Mouse (Mus musculus): ENCODE measurements around the gene Pld3. TPM values are rescaled to one million over a fixed set of nuclear protein-coding genes. Genes with fewer than 3 reads are reported as not detected.

Pld3 gene
- polyA plus RNA-seq, 1 experiment from 2014 or later: 57.4 TPM

DNA sequence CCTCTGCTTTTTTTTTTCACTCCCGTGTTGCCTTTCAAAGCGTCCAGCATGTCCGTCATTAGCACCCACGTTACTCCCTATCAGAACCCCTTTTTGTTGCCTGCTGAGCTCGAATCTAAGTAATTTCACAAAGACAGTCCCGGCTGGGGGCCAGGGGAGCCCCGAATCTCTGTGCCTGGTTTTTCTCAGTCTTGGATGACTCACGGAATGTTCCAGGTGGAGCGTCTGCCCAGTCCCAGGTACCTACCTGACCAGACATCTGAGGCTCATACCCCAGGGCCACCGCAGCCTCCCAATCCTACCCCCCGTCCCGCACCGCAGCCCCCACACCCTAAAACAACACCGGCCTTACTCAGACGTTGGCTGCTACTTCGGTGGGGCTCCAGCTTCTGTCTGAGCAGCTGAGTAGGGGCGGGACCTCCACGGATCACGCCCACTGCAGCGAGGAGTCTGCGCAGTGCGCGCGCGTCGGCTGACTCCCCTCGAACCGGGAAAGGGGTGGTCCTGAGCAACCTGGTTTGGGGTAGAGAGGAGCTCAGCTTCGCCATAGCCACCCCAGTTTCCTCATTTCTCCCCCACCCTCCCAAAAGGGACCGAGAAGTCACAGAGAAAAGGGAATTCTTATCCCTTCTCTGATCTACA is 10.5 kb downstream of the Pld3 start:
- H3K4me1 ChIP-seq (ENCODE audit: insufficient read depth): no peaks in the 10 kb centered on the region
- 1% methylated on average over 30 of the region's 30 CpGs for WGBS
- 0 out of 2 replicates have a peak, but pooled peaks cover 16% of the 10 kb centered on the region for H3K36me3 ChIP-seq (ENCODE audit: insufficient read depth)
- peak overlapping the region; percentile 89 for H3K4me2 ChIP-seq
- peak; percentile 95 for ATAC-seq (ENCODE audit: insufficient read depth)
- peak overlapping the region; percentile 47 for H3K4me3 ChIP-seq (ENCODE audit: low read depth, low read length)
- H3K27me3 ChIP-seq (ENCODE audit: insufficient read depth, low read length): no peaks in the 10 kb centered on the region
- no peak for TF ChIP-seq CTCF (IDR thresholded peaks at IDR 0.05; ENCODE audit: low read depth)
- peak; percentile 93 for DNase-seq
- peak overlapping the region; percentile 68 for H3K9ac ChIP-seq
- H3K27ac ChIP-seq (ENCODE audit: low read depth): no peak overlapping the region
- H3K9me3 ChIP-seq (ENCODE audit: low read depth, low read length): no peaks in the 10 kb centered on the region

GRCm38 (mm10) chr7:27541922-27542321 is 11.1 kb downstream of the Pld3 start:
- Histone ChIP-seq H3K27me3 (ENCODE audit: insufficient read depth, low read length) (no peaks in the 10 kb centered on the region), H3K4me2 (peak overlapping the region; percentile 89), H3K4me1 (ENCODE audit: insufficient read depth) (no peaks in the 10 kb centered on the region), H3K36me3 (ENCODE audit: insufficient read depth) (0 out of 2 replicates have a peak, but pooled peaks cover 20% of the 10 kb centered on the region), H3K27ac (ENCODE audit: low read depth) (no peak overlapping the region), H3K4me3 (ENCODE audit: low read depth, low read length) (peak overlapping the region; percentile 47), H3K9me3 (ENCODE audit: low read depth, low read length) (no peaks in the 10 kb centered on the region), H3K9ac (peak overlapping the region; percentile 68)
- DNase-seq (no peak), ATAC-seq (ENCODE audit: insufficient read depth) (no peak)
- no peak for TF ChIP-seq CTCF (IDR thresholded peaks at IDR 0.05; ENCODE audit: low read depth)
- WGBS: 53% methylated on average over 5 of the region's 5 CpGs

- 75% methylated on average over 16 of the region's 16 CpGs for WGBS
- Histone ChIP-seq H3K36me3 (ENCODE audit: insufficient read depth) (0 out of 2 replicates have a peak, but pooled peaks cover 21% of the 10 kb centered on the region), H3K27ac (ENCODE audit: low read depth) (no peak overlapping the region), H3K9ac (no peak overlapping the region), H3K4me2 (peak overlapping the region; percentile 89), H3K27me3 (ENCODE audit: insufficient read depth, low read length) (no peaks in the 10 kb centered on the region), H3K9me3 (ENCODE audit: low read depth, low read length) (no peaks in the 10 kb centered on the region), H3K4me3 (ENCODE audit: low read depth, low read length) (no peak overlapping the region), H3K4me1 (ENCODE audit: insufficient read depth) (no peaks in the 10 kb centered on the region)
- DNase-seq (no peak), ATAC-seq (ENCODE audit: insufficient read depth) (no peak)
- no peak for TF ChIP-seq CTCF (IDR thresholded peaks at IDR 0.05; ENCODE audit: low read depth)
Measured at GRCm38 (mm10) chr7:27541431-27541830, 11.6 kb downstream of the Pld3 start.

DNA sequence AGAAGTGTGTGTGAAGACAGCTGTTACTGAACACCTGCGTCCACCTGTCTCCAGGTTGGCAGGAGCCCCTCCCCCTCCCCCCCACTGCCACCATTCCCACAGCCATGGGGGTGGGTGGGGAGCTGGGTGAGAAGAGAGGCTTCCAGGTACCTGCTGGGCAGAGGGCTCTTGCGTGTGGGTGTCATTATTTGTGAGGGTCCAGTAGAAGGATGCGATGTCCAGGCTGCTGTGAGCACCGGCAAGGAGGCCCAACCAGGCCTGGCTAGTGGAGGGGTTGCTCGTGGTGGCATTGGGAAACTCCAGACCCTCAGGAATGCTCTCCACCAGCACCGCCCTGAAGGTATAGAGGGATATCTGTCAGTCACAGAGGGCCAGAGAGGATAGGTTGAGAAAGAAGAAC is 12.1 kb downstream of the Pld3 start:
- Histone ChIP-seq H3K4me1 (ENCODE audit: insufficient read depth) (no peaks in the 10 kb centered on the region), H3K4me3 (ENCODE audit: low read depth, low read length) (no peak overlapping the region), H3K9ac (no peak overlapping the region), H3K27ac (ENCODE audit: low read depth) (no peak overlapping the region), H3K36me3 (ENCODE audit: insufficient read depth) (0 out of 2 replicates have a peak, but pooled peaks cover 26% of the 10 kb centered on the region), H3K27me3 (ENCODE audit: insufficient read depth, low read length) (no peaks in the 10 kb centered on the region), H3K4me2 (no peak overlapping the region), H3K9me3 (ENCODE audit: low read depth, low read length) (no peaks in the 10 kb centered on the region)
- no peak for DNase-seq
- ATAC-seq (ENCODE audit: insufficient read depth): no peak
- WGBS: 70% methylated on average over 6 of the region's 6 CpGs
- TF ChIP-seq CTCF (IDR thresholded peaks at IDR 0.05; ENCODE audit: low read depth): no peak

- no peak for TF ChIP-seq CTCF (IDR thresholded peaks at IDR 0.05; ENCODE audit: low read depth)
- Histone ChIP-seq H3K4me2 (no peak overlapping the region), H3K4me1 (ENCODE audit: insufficient read depth) (no peaks in the 10 kb centered on the region), H3K27me3 (ENCODE audit: insufficient read depth, low read length) (no peaks in the 10 kb centered on the region), H3K36me3 (ENCODE audit: insufficient read depth) (0 out of 2 replicates have a peak, but pooled peaks cover 29% of the 10 kb centered on the region), H3K27ac (ENCODE audit: low read depth) (no peak overlapping the region), H3K9me3 (ENCODE audit: low read depth, low read length) (no peaks in the 10 kb centered on the region), H3K4me3 (ENCODE audit: low read depth, low read length) (no peak overlapping the region), H3K9ac (no peak overlapping the region)
- 56% methylated on average over 2 of the region's 2 CpGs for WGBS
- no peak for DNase-seq
- ATAC-seq (ENCODE audit: insufficient read depth): no peak
Measured at GRCm38 (mm10) chr7:27540521-27540920, 12.5 kb downstream of the Pld3 start.

DNA sequence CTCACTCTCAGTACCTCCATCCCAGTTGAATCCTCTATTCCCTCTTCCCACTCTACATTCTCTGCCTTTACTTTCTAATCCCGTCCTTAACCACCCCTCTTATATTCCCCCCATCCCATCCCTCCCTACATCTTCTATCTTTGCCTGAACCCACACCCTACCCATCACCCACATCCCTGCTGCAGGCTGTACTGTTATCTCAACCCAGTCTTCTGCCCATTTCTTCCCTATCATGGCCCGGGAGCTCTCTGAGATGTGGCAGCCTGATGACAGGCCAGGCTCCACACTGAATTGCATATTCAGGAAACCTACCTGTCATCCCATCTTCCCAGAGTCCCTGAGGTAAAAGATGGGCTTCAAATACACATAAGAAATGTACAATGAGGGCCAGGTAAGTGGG is 14.2 kb downstream of the Pld3 start:
- Histone ChIP-seq H3K4me2 (no peak overlapping the region), H3K9me3 (ENCODE audit: low read depth, low read length) (no peaks in the 10 kb centered on the region), H3K27ac (ENCODE audit: low read depth) (no peak overlapping the region), H3K9ac (no peak overlapping the region), H3K27me3 (ENCODE audit: insufficient read depth, low read length) (no peaks in the 10 kb centered on the region), H3K36me3 (ENCODE audit: insufficient read depth) (0 out of 2 replicates have a peak, but pooled peaks cover 34% of the 10 kb centered on the region), H3K4me1 (ENCODE audit: insufficient read depth) (no peaks in the 10 kb centered on the region), H3K4me3 (ENCODE audit: low read depth, low read length) (no peak overlapping the region)
- DNase-seq: no peak
- 90% methylated on average over 2 of the region's 2 CpGs for WGBS
- TF ChIP-seq CTCF (IDR thresholded peaks at IDR 0.05; ENCODE audit: low read depth): no peak
- no peak for ATAC-seq (ENCODE audit: insufficient read depth)

DNA sequence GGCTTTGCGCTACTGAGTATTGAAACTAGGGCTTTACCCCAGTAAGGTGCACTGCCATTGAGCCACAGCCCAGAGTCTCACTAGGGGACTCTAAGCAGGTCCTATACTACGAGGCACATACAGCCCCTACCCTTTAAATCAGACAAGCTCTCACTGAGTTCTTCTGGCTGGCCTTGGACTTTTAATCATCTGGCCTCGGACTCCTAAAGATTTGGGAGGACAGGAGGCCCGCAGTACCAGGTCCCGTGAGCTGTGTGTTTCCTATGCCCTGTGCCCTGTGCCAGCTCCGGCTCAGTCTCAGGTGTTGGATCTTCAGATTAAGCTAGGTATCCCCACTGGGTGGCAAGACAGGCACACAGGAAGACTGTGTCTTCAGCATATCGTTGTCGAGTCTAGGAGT is 15.0 kb downstream of the Pld3 start:
- no peak for ATAC-seq (ENCODE audit: insufficient read depth)
- no peaks in the 10 kb centered on the region for H3K27me3 ChIP-seq (ENCODE audit: insufficient read depth, low read length)
- no peak for TF ChIP-seq CTCF (IDR thresholded peaks at IDR 0.05; ENCODE audit: low read depth)
- H3K4me3 ChIP-seq (ENCODE audit: low read depth, low read length): no peak overlapping the region
- H3K9me3 ChIP-seq (ENCODE audit: low read depth, low read length): no peaks in the 10 kb centered on the region
- no peak overlapping the region for H3K9ac ChIP-seq
- no peak overlapping the region for H3K4me2 ChIP-seq
- 86% methylated on average over 8 of the region's 8 CpGs for WGBS
- no peaks in the 10 kb centered on the region for H3K4me1 ChIP-seq (ENCODE audit: insufficient read depth)
- 0 out of 2 replicates have a peak, but pooled peaks cover 40% of the 10 kb centered on the region for H3K36me3 ChIP-seq (ENCODE audit: insufficient read depth)
- no peak for DNase-seq
- no peak overlapping the region for H3K27ac ChIP-seq (ENCODE audit: low read depth)

Measured in lung, embryonic 14.5 days (tissue).